Mouse (Mus musculus): Measurements from ENCODE around the gene Gemin6. TPM values are rescaled to one million over a fixed set of nuclear protein-coding genes. Genes with fewer than 3 reads are reported as not detected.

Gemin6 gene
- polyA plus RNA-seq, 1 experiment from 2014 or later: 35.1 TPM

Other genes starting within 250 kb of the Gemin6 start
- 51.5 and 53.4 TPM in 2 replicates for gene Hnrnpll, start 162.1 kb upstream of the Gemin6 start, polyA plus RNA-seq (2014; fragmentation: Nextera tagmentation; extraction: Ambion mirVana)
- gene Galm, start 97.0 kb upstream of the Gemin6 start, polyA plus RNA-seq (2014; fragmentation: Nextera tagmentation; extraction: Ambion mirVana): 7.5 and 9.4 TPM in 2 replicates
- gene Srsf7, start 17.1 kb upstream of the Gemin6 start, polyA plus RNA-seq (2014; fragmentation: Nextera tagmentation; extraction: Ambion mirVana): 383 and 398 TPM in 2 replicates
- gene Ttc39d, start 17.0 kb upstream of the Gemin6 start, polyA plus RNA-seq (2014; fragmentation: Nextera tagmentation; extraction: Ambion mirVana): 0.24 TPM in 1 of 2 replicates, not detected in the other
- 18.9 TPM in 2 replicates for gene Morn2, start 65.8 kb downstream of the Gemin6 start, polyA plus RNA-seq (2014; fragmentation: Nextera tagmentation; extraction: Ambion mirVana)
- gene Dhx57, start 66.0 kb downstream of the Gemin6 start, polyA plus RNA-seq (2014; fragmentation: Nextera tagmentation; extraction: Ambion mirVana): 10.6 and 11.0 TPM in 2 replicates
- gene Arhgef33, start 83.0 kb downstream of the Gemin6 start, polyA plus RNA-seq (2014; fragmentation: Nextera tagmentation; extraction: Ambion mirVana): 0.54 and 0.92 TPM in 2 replicates
- 1.5 TPM in 1 of 2 replicates, not detected in the other for gene Gm10190, start 149.1 kb downstream of the Gemin6 start, polyA plus RNA-seq (2014; fragmentation: Nextera tagmentation; extraction: Ambion mirVana)